Mouse (Mus musculus): ENCODE measurements at regions not wholly inside any gene's neighbourhood (a gene's known extent, or its start where the extent isn't known, plus 50 kb on each side); places are given as distances from the start of the nearest gene placed in this dataset.

GRCm38 (mm10) chr5:146678049-146678774 is 93.2 kb upstream of the Gpr12 start:
- no peak overlapping the region for H3K27ac ChIP-seq (ENCODE audit: low read depth)
- H3K4me1 ChIP-seq (ENCODE audit: control insufficient read depth, insufficient read depth), result no peaks in the 10 kb centered on the region; the same call in 1 of the 2 replicates
- WGBS, result 71% methylated on average over 13 of the region's 13 CpGs
- H3K4me2 ChIP-seq (ENCODE audit: low read depth, low read length), result no peak overlapping the region
- H3K9me3 ChIP-seq (replicated peaks; ENCODE audit: control insufficient read depth, low read length), result no peaks in the 10 kb centered on the region
- H3K4me3 ChIP-seq (ENCODE audit: low read depth, low read length), result no peak overlapping the region
- H3K27me3 ChIP-seq (ENCODE audit: control insufficient read depth, insufficient read depth, low read length), result no peaks in the 10 kb centered on the region
- DNase-seq (ENCODE audit: low spot score) (no peak), ATAC-seq (ENCODE audit: insufficient read depth, low read depth) (no peak)
- no peak for TF ChIP-seq CTCF (IDR thresholded peaks at IDR 0.05; ENCODE audit: low read depth)
- TF ChIP-seq EP300 (IDR thresholded peaks at IDR 0.05; ENCODE audit: low read depth), result no peak
- no peak overlapping the region for H3K9ac ChIP-seq (replicated peaks; ENCODE audit: low read depth, low read length)
- no peaks in the 10 kb centered on the region for H3K36me3 ChIP-seq (replicated peaks; ENCODE audit: control insufficient read depth, insufficient read depth, low read length)

GRCm38 (mm10) chr5:146677151-146677515 is 92.1 kb upstream of the Gpr12 start:
- no peak overlapping the region for H3K27ac ChIP-seq (ENCODE audit: low read depth)

GRCm38 (mm10) chr5:146676470-146677150 is 91.6 kb upstream of the Gpr12 start:
- H3K4me2 ChIP-seq (ENCODE audit: low read depth, low read length), result no peak overlapping the region

More at GRCm38 (mm10) chr5:146677151-146677515, 92.1 kb upstream of the Gpr12 start:
- Histone ChIP-seq H3K36me3 (replicated peaks; ENCODE audit: control insufficient read depth, insufficient read depth, low read length) (no peaks in the 10 kb centered on the region), H3K9me3 (replicated peaks; ENCODE audit: control insufficient read depth, low read length) (no peaks in the 10 kb centered on the region), H3K27me3 (ENCODE audit: control insufficient read depth, insufficient read depth, low read length) (no peaks in the 10 kb centered on the region), H3K4me3 (ENCODE audit: low read depth, low read length) (no peak overlapping the region), H3K4me2 (ENCODE audit: low read depth, low read length) (no peak overlapping the region), H3K4me1 (ENCODE audit: control insufficient read depth, insufficient read depth) (no peaks in the 10 kb centered on the region; the same call in 1 of the 2 replicates), H3K9ac (replicated peaks; ENCODE audit: low read depth, low read length) (no peak overlapping the region; the same call in 1 of the 2 replicates)
- TF ChIP-seq CTCF (IDR thresholded peaks at IDR 0.05; ENCODE audit: low read depth), result no peak
- no peak for TF ChIP-seq EP300 (IDR thresholded peaks at IDR 0.05; ENCODE audit: low read depth)
- DNase-seq (ENCODE audit: low spot score) (no peak), ATAC-seq (ENCODE audit: insufficient read depth, low read depth) (no peak)
- WGBS, result 82% methylated on average over 8 of the region's 8 CpGs

GRCm38 (mm10) chr5:146675887-146676277 is 90.8 kb upstream of the Gpr12 start:
- H3K36me3 ChIP-seq (replicated peaks; ENCODE audit: control insufficient read depth, insufficient read depth, low read length), result no peaks in the 10 kb centered on the region
- H3K9me3 ChIP-seq (replicated peaks; ENCODE audit: control insufficient read depth, low read length), result no peaks in the 10 kb centered on the region
- no peaks in the 10 kb centered on the region; the same call in 1 of the 2 replicates for H3K4me1 ChIP-seq (ENCODE audit: control insufficient read depth, insufficient read depth)
- no peaks in the 10 kb centered on the region for H3K27me3 ChIP-seq (ENCODE audit: control insufficient read depth, insufficient read depth, low read length)
- 88% methylated on average over 4 of the region's 4 CpGs for WGBS
- H3K9ac ChIP-seq (replicated peaks; ENCODE audit: low read depth, low read length), result no peak overlapping the region
- no peak for TF ChIP-seq CTCF (IDR thresholded peaks at IDR 0.05; ENCODE audit: low read depth)
- TF ChIP-seq EP300 (IDR thresholded peaks at IDR 0.05; ENCODE audit: low read depth), result no peak
- no peak overlapping the region for H3K4me2 ChIP-seq (ENCODE audit: low read depth, low read length)
- DNase-seq (ENCODE audit: low spot score) (no peak), ATAC-seq (ENCODE audit: insufficient read depth, low read depth) (no peak)
- H3K27ac ChIP-seq (ENCODE audit: low read depth), result no peak overlapping the region
- H3K4me3 ChIP-seq (ENCODE audit: low read depth, low read length), result no peak overlapping the region

More at GRCm38 (mm10) chr5:146676470-146677150, 91.6 kb upstream of the Gpr12 start:
- ATAC-seq (ENCODE audit: insufficient read depth, low read depth) (peak; percentile 33; the same call in 1 of the 2 replicates), DNase-seq (ENCODE audit: low spot score) (peak; percentile 28)
- WGBS, result 60% methylated on average over 12 of the region's 12 CpGs
- no peaks in the 10 kb centered on the region; the same call in 1 of the 2 replicates for H3K4me1 ChIP-seq (ENCODE audit: control insufficient read depth, insufficient read depth)
- no peak overlapping the region for H3K4me3 ChIP-seq (ENCODE audit: low read depth, low read length)
- no peaks in the 10 kb centered on the region for H3K27me3 ChIP-seq (ENCODE audit: control insufficient read depth, insufficient read depth, low read length)
- H3K27ac ChIP-seq (ENCODE audit: low read depth), result no peak overlapping the region
- no peaks in the 10 kb centered on the region for H3K9me3 ChIP-seq (replicated peaks; ENCODE audit: control insufficient read depth, low read length)
- TF ChIP-seq CTCF (IDR thresholded peaks at IDR 0.05; ENCODE audit: low read depth) (no peak), EP300 (IDR thresholded peaks at IDR 0.05; ENCODE audit: low read depth) (no peak)
- H3K9ac ChIP-seq (replicated peaks; ENCODE audit: low read depth, low read length), result no peak overlapping the region; the same call in 1 of the 2 replicates
- no peaks in the 10 kb centered on the region for H3K36me3 ChIP-seq (replicated peaks; ENCODE audit: control insufficient read depth, insufficient read depth, low read length)

- 18% methylated on average over 19 of the region's 19 CpGs for WGBS
- H3K9ac ChIP-seq (replicated peaks; ENCODE audit: low read depth, low read length), result no peak overlapping the region
- ATAC-seq (ENCODE audit: insufficient read depth, low read depth), result peak; percentile 59; the same call in 1 of the 2 replicates
Observed at GRCm38 (mm10) chr5:146675006-146675886, 90.2 kb upstream of the Gpr12 start.

More at GRCm38 (mm10) chr5:146675006-146675886, 90.2 kb upstream of the Gpr12 start:
- H3K4me1 ChIP-seq (ENCODE audit: control insufficient read depth, insufficient read depth), result no peaks in the 10 kb centered on the region; the same call in 1 of the 2 replicates
- peak; percentile 75 for DNase-seq (ENCODE audit: low spot score)
- H3K27me3 ChIP-seq (ENCODE audit: control insufficient read depth, insufficient read depth, low read length), result no peaks in the 10 kb centered on the region
- H3K4me3 ChIP-seq (ENCODE audit: low read depth, low read length), result no peak overlapping the region
- H3K36me3 ChIP-seq (replicated peaks; ENCODE audit: control insufficient read depth, insufficient read depth, low read length), result no peaks in the 10 kb centered on the region
- H3K9me3 ChIP-seq (replicated peaks; ENCODE audit: control insufficient read depth, low read length), result no peaks in the 10 kb centered on the region
- peak; percentile 87 for TF ChIP-seq CTCF (IDR thresholded peaks at IDR 0.05; ENCODE audit: low read depth)
- no peak for TF ChIP-seq EP300 (IDR thresholded peaks at IDR 0.05; ENCODE audit: low read depth)
- H3K27ac ChIP-seq (ENCODE audit: low read depth), result no peak overlapping the region; the same call in 1 of the 2 replicates
- no peak overlapping the region for H3K4me2 ChIP-seq (ENCODE audit: low read depth, low read length)
